Mouse (Mus musculus): Measurements from ENCODE around the gene Lrrc43.

GRCm38 (mm10) chr5:123522166-123522565 lies 33.1 kb downstream of the Lrrc43 start:
- no peak for TF ChIP-seq CTCF (conservative IDR thresholded peaks at IDR 0.05 in 1 of 2, IDR thresholded peaks at IDR 0.05 in 1 of 2; ENCODE audit: low read depth in 2 of 2, low read length in 2 of 2)
- TF ChIP-seq CHD2 (IDR thresholded peaks at IDR 0.05; ENCODE audit: low read length) = no peak
- no peak for TF ChIP-seq EP300 (IDR thresholded peaks at IDR 0.05; ENCODE audit: low read length)
- no peak for TF ChIP-seq USF2 (conservative IDR thresholded peaks at IDR 0.05; ENCODE audit: low read depth, low read length)
- no peak for TF ChIP-seq JUN (IDR thresholded peaks at IDR 0.05; ENCODE audit: insufficient read depth, low read depth, low read length)
- TF ChIP-seq SMC3 (IDR thresholded peaks at IDR 0.05; ENCODE audit: low read depth, low read length) = no peak
- no peak for TF ChIP-seq ETS1 (conservative IDR thresholded peaks at IDR 0.05; ENCODE audit: low read depth, low read length)
- TF ChIP-seq HCFC1 (IDR thresholded peaks at IDR 0.05; ENCODE audit: low read depth, low read length) = no peak
- TF ChIP-seq RCOR1 (conservative IDR thresholded peaks at IDR 0.05; ENCODE audit: low read depth, low read length) = no peak
- no peak for TF ChIP-seq RAD21 (IDR thresholded peaks at IDR 0.05; ENCODE audit: low read depth, low read length)
- TF ChIP-seq NRF1 (IDR thresholded peaks at IDR 0.05; ENCODE audit: low read depth, low read length) = no peak
- no peak for TF ChIP-seq POLR2A (IDR thresholded peaks at IDR 0.05; ENCODE audit: low read depth, low read length)
- no peak for TF ChIP-seq USF1 (IDR thresholded peaks at IDR 0.05; ENCODE audit: low read depth, low read length)
- no peak for TF ChIP-seq E2F4 (IDR thresholded peaks at IDR 0.05; ENCODE audit: insufficient replicate concordance, low read depth, low read length)
